Mouse (Mus musculus) right cerebral cortex, postnatal 36 days (tissue): ENCODE measurements at regions not wholly inside any gene's neighbourhood (a gene's known extent, or its start where the extent isn't known, plus 50 kb on each side); places are given as distances from the start of the nearest gene placed in this dataset.

Experiments used
- DNase-seq, 2 experiments: peaks; one replicate each; pipeline ENCODE4 v3.0.0; 2022; ENCODE audit warnings: low spot score in 2 of 2, mixed read lengths in 1 of 2

DNA sequence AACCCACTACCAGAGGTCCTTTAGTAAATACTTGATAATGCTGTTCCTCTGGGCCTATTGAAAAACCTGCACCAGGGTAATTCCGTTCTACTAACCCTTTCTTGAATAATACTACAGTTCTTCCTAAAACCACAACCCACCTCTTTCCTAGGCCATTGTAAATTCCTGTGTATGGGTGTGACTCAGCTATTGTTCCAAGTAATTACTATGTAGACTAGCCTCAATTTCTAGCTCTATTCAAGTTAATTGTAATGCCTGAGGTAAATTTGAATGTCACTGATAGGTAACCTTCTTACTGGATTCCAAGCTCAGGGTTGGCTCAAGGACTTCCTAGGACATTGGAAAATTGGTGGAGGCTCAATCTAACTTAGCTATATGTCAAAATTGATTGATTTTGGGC is 185.1 kb upstream of the Slc5a7 start:
- DNase-seq, result no peak

DNA sequence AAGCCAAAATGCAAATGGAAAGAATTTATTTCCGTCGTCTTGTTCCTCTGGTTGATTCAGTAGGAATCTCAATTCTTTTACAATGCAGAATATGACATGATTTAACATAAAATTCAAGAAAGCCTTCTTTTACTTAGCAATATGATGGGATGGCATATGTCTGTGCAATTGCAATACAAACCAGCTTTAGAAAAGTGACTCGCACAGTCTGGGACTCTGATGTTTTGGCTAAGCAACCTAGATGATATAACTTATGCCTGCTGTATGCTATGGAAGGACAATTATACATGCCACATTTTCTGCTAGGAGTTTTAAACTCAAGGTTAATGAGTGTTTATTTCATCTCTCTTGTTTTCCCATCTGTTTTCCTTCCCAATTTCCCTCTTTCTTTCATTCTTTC is 141.1 kb upstream of the Slc5a7 start:
- no peak for DNase-seq

DNA sequence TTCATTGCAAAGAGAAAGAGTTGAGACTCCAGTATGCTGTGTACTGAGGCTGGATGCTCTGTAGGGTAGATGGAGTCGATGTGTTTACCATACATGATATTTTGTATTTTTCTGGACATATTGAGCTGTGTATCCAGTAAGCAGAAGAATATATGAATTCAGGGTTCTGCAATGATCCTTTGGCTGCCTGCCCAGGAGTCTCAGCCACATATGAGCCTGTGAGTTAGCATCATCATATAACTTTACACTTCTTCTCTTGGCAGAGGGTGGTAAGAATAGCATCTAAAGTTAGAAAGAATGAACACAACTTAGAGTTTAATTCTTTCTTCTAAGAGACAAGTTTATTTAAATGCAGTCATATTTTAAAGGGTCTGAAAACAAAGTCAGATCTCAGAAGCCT is 139.6 kb upstream of the Slc5a7 start:
- peak; percentile 45 to 52 for DNase-seq

DNA sequence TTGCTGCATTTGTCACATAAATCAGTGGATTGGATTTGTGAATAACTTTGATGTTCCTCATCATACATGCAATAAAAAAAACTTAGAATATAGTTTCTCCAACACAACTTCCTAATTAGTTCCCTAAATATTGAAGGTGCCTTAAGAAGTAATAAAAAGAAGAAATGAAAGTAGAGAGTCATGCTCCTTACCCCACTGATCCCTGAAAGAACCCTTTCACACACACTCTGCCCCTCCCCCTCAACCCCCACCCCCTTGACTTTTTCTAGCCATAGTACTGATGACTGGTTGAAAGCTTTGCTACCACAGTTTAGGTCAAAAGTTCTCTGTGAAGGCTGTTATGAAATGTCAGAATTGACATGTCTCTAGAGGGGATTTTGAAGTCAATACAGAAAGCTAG is 131.1 kb upstream of the Slc5a7 start:
- no peak for DNase-seq

DNA sequence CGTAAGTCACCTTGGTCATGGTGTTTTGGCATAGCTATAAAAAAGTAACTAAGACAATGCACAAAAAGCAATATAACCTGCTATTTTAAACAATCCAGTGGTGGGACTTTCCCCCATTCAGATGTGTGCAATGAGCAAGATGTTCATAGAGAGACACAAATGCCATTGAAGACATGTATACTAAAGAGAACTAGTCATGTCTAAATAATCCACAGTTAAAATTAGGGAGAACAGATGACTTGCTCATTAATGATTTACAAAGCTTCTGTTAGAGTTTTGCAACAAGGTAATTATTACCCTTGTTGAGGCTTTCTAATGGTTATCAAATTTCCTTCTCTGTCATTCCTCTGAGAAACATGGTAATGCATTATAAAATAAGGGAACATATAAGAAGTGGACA is 115.4 kb upstream of the Slc5a7 start:
- no peak for DNase-seq

DNA sequence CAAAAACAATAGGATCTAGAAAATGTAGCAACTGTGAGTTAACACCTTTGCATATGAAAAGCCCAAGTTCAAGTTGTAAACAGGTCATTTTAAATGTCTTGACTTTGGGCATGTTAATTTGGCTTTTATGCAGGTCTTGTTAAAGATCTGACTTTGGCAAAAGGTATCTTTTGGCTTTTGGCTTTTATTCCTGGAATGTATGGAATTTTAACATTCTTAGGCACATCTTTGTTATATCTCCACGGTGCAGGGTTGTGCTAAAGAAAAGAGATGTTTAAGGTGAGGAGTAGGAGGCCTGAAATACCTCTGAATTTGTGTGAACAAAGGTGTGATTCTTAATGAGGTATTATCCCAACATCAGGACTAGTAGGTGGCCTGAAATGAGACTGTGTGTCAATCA is 97.6 kb upstream of the Slc5a7 start:
- DNase-seq, result no peak

DNA sequence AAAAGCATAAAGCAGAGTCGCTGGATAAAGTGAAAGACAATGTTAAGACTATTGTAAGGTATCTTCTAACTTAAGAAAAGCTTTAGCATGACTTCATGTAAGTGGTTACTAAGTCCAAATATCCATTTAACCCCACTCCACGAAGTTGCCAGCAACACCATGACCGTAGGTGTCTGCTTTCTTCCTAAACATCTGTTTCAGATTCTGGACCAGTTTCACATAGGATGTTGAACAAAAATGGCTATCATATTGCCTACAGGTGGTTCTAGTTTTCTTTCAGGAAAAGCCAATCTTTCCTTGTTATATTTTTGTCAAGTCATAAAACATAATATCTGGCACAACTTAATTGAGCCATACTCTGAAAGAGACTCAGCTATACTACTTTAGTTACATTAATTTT is 78.7 kb upstream of the Slc5a7 start:
- DNase-seq, result no peak

DNA sequence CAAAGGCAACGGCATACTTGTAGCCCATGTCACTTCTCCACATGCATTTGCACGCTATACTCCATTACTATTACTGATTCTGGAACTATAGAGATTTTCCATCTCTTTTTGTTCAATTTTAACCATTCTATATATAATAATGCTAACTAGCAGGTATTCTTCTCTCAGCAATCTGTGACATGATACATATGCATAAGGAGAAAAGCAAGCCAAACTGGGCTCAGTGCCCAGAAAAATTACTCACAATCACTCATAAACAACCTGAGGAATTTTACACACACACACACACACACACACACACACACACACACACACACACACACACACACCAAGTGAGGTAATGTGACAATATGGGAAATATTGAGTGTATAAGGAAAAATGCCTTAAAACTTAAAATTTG is 69.8 kb upstream of the Slc5a7 start:
- peak; percentile 41 for DNase-seq

DNA sequence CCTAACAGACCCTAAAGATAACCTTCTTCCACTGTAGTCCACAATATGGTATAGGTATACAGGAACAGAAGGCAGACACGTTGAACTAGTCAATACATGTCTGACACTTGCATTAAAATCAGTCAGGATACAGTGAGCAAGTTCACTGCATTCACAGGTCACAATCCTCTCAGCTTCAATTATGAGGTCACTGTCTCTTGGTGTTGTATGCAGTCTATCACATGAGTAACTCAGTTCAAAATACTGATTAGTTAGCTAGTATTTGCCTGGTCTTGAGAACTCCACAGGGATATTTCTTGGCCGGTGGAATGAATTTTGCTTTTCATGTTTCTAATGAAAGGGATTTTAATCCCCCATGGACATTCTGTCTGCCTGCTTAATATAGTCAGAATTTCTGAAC is 69.1 kb upstream of the Slc5a7 start:
- DNase-seq, result no peak

DNA sequence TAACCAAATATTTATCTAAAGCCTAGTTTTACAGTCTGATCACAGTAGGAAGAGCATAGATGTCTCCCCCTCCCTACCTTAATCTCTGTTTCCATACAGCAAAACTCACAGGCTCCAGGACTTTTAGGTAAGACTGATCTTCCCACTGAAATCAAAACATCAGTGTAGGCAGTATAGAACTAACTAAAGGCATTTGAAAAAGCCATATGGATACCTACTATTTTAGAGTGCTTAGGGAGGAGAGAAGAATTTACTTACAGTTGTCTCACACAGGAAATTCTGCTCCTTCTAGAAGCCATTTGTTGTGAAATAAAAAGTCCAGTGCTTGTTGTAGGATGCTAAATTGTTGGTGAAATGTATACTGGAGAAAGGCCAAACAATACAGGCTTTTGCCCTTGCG is 64.2 kb upstream of the Slc5a7 start:
- no peak for DNase-seq

DNA sequence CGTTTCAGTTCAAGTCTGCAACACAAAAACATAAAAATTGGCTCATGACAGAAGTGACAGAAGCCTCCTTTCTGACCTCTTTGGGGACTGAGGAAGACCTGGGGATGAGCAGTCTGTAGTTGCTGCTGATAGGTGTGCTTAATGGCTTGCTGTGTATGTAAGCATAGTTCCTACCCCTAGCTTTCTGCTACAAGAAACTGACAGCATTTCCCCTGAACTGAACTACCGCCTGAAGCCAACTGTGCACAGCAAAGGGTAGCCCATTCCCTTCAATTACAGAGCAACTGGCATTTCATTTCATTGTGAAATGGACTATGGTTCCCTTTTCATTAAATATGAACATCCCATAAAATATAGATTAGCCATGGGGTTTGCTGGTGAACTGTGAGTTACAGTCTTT is 54.2 kb upstream of the Slc5a7 start:
- DNase-seq, result no peak

DNA sequence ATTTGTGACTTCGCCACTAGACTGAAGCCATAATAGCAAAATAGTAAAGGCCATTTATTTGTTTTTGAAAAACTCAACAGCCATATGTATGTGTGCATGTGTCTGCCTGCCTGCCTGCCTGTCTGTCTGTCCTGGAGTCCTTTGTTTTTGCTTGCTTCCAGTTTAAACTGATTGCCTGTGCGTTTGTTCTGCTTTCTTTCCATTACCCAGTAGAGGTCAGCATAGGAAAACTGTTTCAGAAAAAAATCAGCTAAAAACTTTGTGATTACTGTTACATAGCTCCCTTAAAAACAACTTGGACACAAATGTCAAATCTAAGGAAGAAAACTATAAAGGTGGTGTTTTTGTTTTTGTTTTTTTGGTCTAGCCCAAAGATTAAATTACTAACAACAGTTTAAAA is 52.0 kb upstream of the Slc5a7 start:
- DNase-seq, result no peak
